Mouse (Mus musculus): ENCODE data around the gene Emilin2.

GRCm38 (mm10) chr17:71208376-71208775, 103.4 kb downstream of the Emilin2 start:
- TF ChIP-seq EP300 (IDR thresholded peaks at IDR 0.05; ENCODE audit: insufficient read depth, low read depth, low read length) (no peak), POLR2A (IDR thresholded peaks at IDR 0.05; ENCODE audit: insufficient read depth, low read length) (no peak)
